Mouse (Mus musculus): ENCODE measurements around the gene Nr1d2.

GRCm38 (mm10) chr14:18285476-18285875, 46.5 kb upstream of the Nr1d2 start:
- TF ChIP-seq CTCF (conservative IDR thresholded peaks at IDR 0.05; ENCODE audit: insufficient read depth, insufficient read length, low read depth, low read length): no peak
- no peak for TF ChIP-seq POLR2A (IDR thresholded peaks at IDR 0.05; ENCODE audit: low read depth, low read length)
